Mouse (Mus musculus): Measurements from ENCODE around the gene Arhgap35.

GRCm38 (mm10) chr7:16582299-16582698, 32.5 kb downstream of the Arhgap35 start:
- no peak for TF ChIP-seq POLR2A (IDR thresholded peaks at IDR 0.05; ENCODE audit: low read depth, low read length)
- TF ChIP-seq CTCF (IDR thresholded peaks at IDR 0.05; ENCODE audit: extremely low read depth, insufficient read depth, insufficient read length, insufficient replicate concordance), result no peak
